Mouse (Mus musculus): ENCODE results near the gene Itpr1.

DNA sequence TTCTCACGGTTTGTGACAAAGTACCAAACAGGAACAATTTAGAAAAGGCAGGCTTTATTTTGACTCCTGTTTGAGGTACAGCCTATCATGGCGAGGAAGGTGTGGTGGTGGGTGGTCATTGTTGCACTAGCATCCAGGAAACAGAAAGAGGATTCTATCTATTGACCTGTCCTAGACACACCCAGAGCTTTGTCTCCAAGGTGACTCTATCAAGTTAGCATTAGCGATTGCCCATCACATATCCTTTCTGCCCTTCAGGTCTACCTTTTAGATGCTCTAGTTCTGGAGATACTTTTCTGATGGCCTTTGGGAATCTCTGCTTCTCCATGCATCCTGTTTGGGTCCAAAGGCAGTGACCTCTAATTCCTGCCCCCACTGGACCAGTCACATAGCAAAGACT, 121.2 kb downstream of the Itpr1 start:
- TF ChIP-seq CTCF (IDR thresholded peaks at IDR 0.05; ENCODE audit: insufficient read depth, low read length) = no peak
- no peak for TF ChIP-seq POLR2A (IDR thresholded peaks at IDR 0.05; ENCODE audit: borderline replicate concordance, extremely low read depth, low read depth, low read length)

Data from lung, adult 2 months (tissue).